Mouse (Mus musculus) lung, adult 18-20 months (tissue): ENCODE measurements around the gene Fcgr4.
A peak's percentile ranks its signal among the peaks of the same experiment; 100 is the strongest.
"Not testable (repeated sequence)": the region's sequence is repeated elsewhere in the genome, so short reads cannot be mapped to it uniquely, and the experiment has no call there.

Experiments
- DNase-seq, 2 experiments: peaks; one replicate each; pipeline ENCODE4 v3.0.0; 2022; ENCODE audit warnings: mixed read lengths in 2 of 2

Fcgr4 gene

DNA sequence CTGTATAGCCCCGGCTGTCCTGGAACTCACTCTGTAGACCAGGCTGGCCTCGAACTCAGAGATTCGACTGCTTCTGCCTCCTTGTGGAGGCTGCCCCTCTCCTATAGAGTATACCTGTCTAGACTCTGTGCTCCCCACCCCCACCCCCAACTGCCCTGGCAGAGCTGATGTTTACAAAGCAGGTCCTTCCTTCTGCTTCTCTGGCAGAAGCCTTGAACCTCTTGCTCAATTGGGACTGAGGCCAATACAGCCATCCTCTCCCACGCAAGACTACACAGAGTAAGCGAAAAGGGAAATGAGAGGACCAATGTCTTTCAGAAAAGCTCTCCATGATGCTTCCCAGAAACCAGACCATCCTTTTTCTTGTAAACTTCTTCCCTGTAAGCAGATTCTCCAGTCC lies 38.5 kb downstream of the Fcgr4 start:
- DNase-seq: peak in 1 of 2 experiments; percentile 42

DNA sequence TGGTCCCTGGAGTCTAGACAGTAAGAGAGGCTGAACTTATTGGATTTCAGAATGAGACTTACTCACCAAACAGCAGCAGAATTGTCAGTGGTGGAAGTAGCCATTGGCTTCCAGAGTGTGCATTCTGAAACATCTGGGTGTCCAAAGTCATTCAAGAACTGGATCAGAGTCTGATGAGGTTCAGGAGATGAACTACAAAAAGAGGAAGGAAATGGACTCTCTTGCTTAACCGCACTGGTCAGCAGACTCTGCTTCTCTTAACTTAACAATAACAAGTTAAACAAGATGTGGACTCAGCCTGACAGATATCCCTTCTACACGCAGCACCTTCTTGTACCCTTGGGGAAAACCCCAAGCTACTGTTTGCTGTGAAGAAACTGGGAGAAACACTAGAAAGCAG lies 40.5 kb downstream of the Fcgr4 start:
- no peak for DNase-seq

GRCm38 (mm10) chr1:171060392-171060791 lies 41.7 kb downstream of the Fcgr4 start:
- DNase-seq: no peak

GRCm38 (mm10) chr1:171061566-171061965 lies 42.8 kb downstream of the Fcgr4 start:
- no peak for DNase-seq

GRCm38 (mm10) chr1:171063569-171064490 lies 45.1 kb downstream of the Fcgr4 start:
- DNase-seq: peak in 1 of 2 experiments; percentile 48

- DNase-seq: peak; percentile 67 to 76
These were observed 45.9 kb downstream of the Fcgr4 start, which contains the start of gene Fcgr3 for GRCm38 (mm10) chr1:171064491-171065242. Gene Fcgr3, minus strand, starts transcription at chr1:171064935.

DNA sequence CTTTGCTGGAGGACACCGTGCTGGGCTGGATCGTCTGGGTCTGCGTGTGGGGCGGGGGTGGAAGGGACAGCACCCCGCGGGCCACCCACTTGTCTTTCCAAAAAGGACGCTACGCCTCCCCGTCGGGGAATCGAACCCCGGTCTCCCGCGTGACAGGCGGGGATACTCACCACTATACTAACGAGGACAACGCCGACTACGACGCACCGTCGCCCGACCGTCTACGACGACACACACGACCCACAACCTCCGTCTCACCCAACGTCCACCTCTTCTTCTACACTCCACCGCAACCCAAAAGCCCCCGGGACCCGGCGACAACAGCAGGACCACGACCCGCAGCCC lies 46.5 kb downstream of the Fcgr4 start:
- peak; percentile 37 to 38 for DNase-seq

- DNase-seq: not testable (repeated sequence)
These were observed 47.0 kb downstream of the Fcgr4 start for GRCm38 (mm10) chr1:171065768-171066167.

GRCm38 (mm10) chr1:171066583-171066982 lies 47.9 kb downstream of the Fcgr4 start:
- not testable (repeated sequence) for DNase-seq

DNA sequence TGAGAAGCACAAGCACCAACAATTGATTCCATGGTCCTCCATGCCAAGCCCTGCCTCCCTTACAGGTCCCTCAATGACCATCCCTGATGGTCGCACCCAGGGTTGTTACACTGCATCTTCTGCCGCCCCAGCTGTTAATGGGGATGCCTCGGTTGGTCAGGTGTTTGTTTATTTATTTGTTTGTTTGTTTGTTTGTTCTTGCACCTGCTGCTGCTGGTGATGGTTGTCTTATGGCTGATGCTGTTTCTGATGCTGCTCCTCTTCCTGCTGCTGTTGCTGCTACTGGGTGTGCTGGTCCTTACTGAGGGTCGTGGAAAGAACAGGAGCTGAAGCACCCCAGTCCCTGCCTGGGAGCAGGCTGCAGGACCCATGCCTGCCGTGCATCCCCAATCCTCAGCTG lies 49.2 kb downstream of the Fcgr4 start:
- DNase-seq: not testable (repeated sequence)

GRCm38 (mm10) chr1:171069508-171069907 lies 50.8 kb downstream of the Fcgr4 start:
- not testable (repeated sequence) for DNase-seq

DNA sequence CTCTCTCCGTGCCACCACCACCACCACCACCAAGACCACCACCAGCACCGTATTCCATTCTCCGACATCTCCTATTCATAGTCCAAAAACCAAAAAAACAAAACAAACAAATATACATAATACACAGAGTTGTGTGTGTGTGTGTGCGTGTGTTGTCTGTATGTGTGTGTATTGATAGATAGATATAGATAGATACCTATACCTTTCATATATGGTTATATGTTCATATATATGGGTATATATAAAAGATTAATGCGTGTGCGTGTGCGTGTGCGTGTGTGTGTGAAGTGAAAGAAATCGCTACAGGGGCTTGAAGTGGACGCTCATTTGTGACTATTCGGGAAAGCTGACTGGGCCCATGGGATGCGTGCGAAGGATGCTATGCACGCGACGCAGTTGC lies 52.2 kb downstream of the Fcgr4 start:
- not testable (repeated sequence) for DNase-seq

- not testable (repeated sequence) for DNase-seq
These were observed 53.0 kb downstream of the Fcgr4 start for GRCm38 (mm10) chr1:171071726-171072125.

- DNase-seq: not testable (repeated sequence)
These were observed 53.5 kb downstream of the Fcgr4 start for GRCm38 (mm10) chr1:171072217-171072616.

DNA sequence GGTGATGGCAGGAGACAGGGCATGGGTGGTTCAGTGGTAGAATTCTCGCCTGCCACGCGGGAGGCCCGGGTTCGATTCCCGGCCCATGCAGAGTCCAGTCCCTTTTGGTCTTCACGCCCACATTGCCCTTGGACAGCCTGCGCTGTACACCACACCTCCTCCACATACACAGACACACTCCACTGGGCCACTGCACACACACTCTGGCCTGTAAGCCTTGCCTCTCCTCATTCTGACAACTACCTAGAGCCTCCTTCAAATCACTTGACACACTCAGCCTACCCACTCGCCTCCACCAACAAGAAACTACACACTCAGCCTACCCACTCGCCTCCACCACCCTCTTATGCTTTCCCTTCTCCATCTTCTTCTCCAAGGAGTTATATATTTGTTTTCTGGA lies 55.6 kb downstream of the Fcgr4 start:
- not testable (repeated sequence) for DNase-seq

- DNase-seq: not testable (repeated sequence)
These were observed 57.5 kb downstream of the Fcgr4 start for GRCm38 (mm10) chr1:171076176-171076575.

- not testable (repeated sequence) for DNase-seq
These were observed 58.5 kb downstream of the Fcgr4 start for GRCm38 (mm10) chr1:171077192-171077591.

DNA sequence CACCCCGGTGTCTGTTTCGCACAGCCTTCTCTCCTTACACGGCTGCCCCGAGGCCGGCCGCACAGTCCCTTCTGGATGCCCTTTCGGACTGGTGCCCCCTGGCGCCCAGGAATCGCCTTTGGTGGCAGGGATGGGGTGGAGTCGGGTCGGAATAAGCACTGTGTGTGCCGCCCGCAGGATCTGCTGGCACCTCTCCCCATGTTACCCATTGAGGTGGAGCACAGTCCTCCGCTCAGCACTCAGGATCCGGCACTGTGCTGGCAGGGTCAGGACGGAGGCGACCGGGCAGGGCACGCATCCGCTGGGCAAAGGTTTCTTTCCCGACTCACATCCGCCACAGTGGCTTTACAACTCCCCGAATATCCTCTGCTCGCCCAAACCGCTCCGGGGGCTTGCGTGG lies 59.2 kb downstream of the Fcgr4 start:
- peak; percentile 46 to 50 for DNase-seq

GRCm38 (mm10) chr1:171078419-171078818 lies 59.7 kb downstream of the Fcgr4 start:
- not testable (repeated sequence) for DNase-seq

DNA sequence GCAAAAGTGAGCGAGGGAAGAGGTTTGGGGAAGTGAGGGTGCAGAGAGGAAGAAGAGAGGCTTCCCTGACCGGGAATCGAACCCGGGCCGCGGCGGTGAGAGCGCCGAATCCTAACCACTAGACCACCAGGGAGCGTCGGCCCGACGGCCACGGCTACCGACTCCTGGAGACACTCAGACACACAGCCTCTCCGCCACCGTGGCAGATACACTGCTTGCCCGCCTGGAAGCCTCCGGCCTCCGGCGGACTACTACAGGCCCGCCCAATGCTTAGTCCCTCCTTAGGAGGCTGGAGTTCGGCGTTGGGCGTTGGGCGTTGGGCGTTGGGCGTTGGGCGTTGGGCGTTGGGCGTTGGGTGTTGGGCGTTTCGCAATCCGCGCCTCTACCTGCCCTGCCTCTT lies 60.6 kb downstream of the Fcgr4 start:
- not testable (repeated sequence) for DNase-seq
